Mouse (Mus musculus) left cerebral cortex, adult 2 months (tissue): ENCODE data around the gene Cpt1b. TPM values are rescaled to one million over a fixed set of nuclear protein-coding genes. Genes with fewer than 3 reads are reported as not detected.
A peak's percentile ranks its signal among the peaks of the same experiment; 100 is the strongest.

ENCODE experiments used
- DNase-seq, 2 experiments: peaks; one replicate each; pipeline ENCODE4 v3.0.0; 2021 to 2022; ENCODE audit warnings: low spot score in 2 of 2, mixed read lengths in 1 of 2; ENCODE audit errors: extremely low spot score in 1 of 2
- H3K27ac ChIP-seq: fragments of 200-600 bp; 2 replicates; pipeline ENCODE4 v1.8.1; 2022
- H3K4me3 ChIP-seq: fragments of 200-600 bp; 2 replicates; pipeline ENCODE4 v1.8.1; 2022
- CTCF ChIP-seq: fragments of 200-600 bp; IDR thresholded peaks from 2 replicates; pipeline ENCODE4 v1.8.1; 2022; ENCODE audit warnings: antibody characterized with exemption, mild to moderate bottlenecking, moderate library complexity
- intact Hi-C: fragments of 180-260 bp; cut with DNase I; formaldehyde crosslinking; loops from one replicate; pipeline ENCODE4 v1.15.1; 2025
- long read RNA-seq, 2 experiments: library from polyadenylated mRNA; stranded (forward); transcript quantifications; one replicate each; pipeline ENCODE4 v2.0.0; 2021; ENCODE audit warnings: borderline mapping rate in 2 of 2
- total RNA-seq, 2 experiments: library from RNA; stranded (reverse); gene quantifications; 2 replicates each; pipeline ENCODE4 v1.2.3; 2021

Gene Cpt1b
- 1 to 10 TPM; 2.3 to 3.0 TPM for total RNA-seq
- long read RNA-seq, experiment 1: 0 reads
- long read RNA-seq, experiment 2: 0 reads

- Histone ChIP-seq H3K4me3 (no peak within 1 kb of the TSS), H3K27ac (no peak within 1 kb of the TSS)
- no peak for TF ChIP-seq CTCF
- no peak for DNase-seq
- intact Hi-C loops: no loop called here
Measured at GRCm38 (mm10) chr15:89425711-89426121, at the start of gene Cpt1b. Cpt1b (minus strand) TSS chr15:89425863.

- peak overlapping the region; percentile 56 for H3K4me3 ChIP-seq
- intact Hi-C loops: no loop called here
- DNase-seq: no peak
- no peak overlapping the region; the same call in 1 of the 2 replicates for H3K27ac ChIP-seq
- TF ChIP-seq CTCF: no peak
Measured at GRCm38 (mm10) chr15:89475293-89475600, 49.6 kb upstream of the Cpt1b start.

GRCm38 (mm10) chr15:89474596-89475292 lies 49.1 kb upstream of the Cpt1b start:
- intact Hi-C loops: no loop called here
- no peak for TF ChIP-seq CTCF
- no peak for DNase-seq
- Histone ChIP-seq H3K27ac (no peak overlapping the region), H3K4me3 (no peak overlapping the region; the same call in 1 of the 2 replicates)

GRCm38 (mm10) chr15:89473921-89474320 lies 48.3 kb upstream of the Cpt1b start:
- intact Hi-C loops: no loop called here
- DNase-seq: no peak
- TF ChIP-seq CTCF: no peak
- no peak overlapping the region for H3K4me3 ChIP-seq
- no peak overlapping the region for H3K27ac ChIP-seq

- DNase-seq: no peak
- H3K4me3 ChIP-seq: no peak overlapping the region
- no peak overlapping the region for H3K27ac ChIP-seq
- intact Hi-C loops: no loop called here
- no peak for TF ChIP-seq CTCF
Measured at GRCm38 (mm10) chr15:89473370-89473769, 47.7 kb upstream of the Cpt1b start.

- Histone ChIP-seq H3K27ac (no peak overlapping the region), H3K4me3 (no peak overlapping the region)
- intact Hi-C loops: no loop called here
- no peak for TF ChIP-seq CTCF
- no peak for DNase-seq
Measured at GRCm38 (mm10) chr15:89471476-89471875, 45.8 kb upstream of the Cpt1b start.

- intact Hi-C loops: loop anchor here (5.0 kb wide), 2 partner anchors 59 to 96 kb away; partner anchors contain the start of gene Sco2
Measured at GRCm38 (mm10) chr15:89468577-89468976, 42.9 kb upstream of the Cpt1b start.

GRCm38 (mm10) chr15:89465052-89465451 lies 39.4 kb upstream of the Cpt1b start:
- no peak for TF ChIP-seq CTCF
- H3K27ac ChIP-seq: no peak overlapping the region
- intact Hi-C loops: loop anchor here (5.0 kb wide), 2 partner anchors 62 to 93 kb away; partner anchors contain the start of gene Sco2
- DNase-seq: no peak
- no peak overlapping the region for H3K4me3 ChIP-seq

More at GRCm38 (mm10) chr15:89468577-89468976, 42.9 kb upstream of the Cpt1b start:
- H3K4me3 ChIP-seq: no peak overlapping the region
- no peak for DNase-seq
- no peak overlapping the region for H3K27ac ChIP-seq
- TF ChIP-seq CTCF: peak; percentile 77

- DNase-seq: no peak
- Histone ChIP-seq H3K27ac (no peak overlapping the region), H3K4me3 (no peak overlapping the region)
- intact Hi-C loops: no loop called here
- TF ChIP-seq CTCF: peak; percentile 34
Measured at GRCm38 (mm10) chr15:89463334-89464235, 37.9 kb upstream of the Cpt1b start.

GRCm38 (mm10) chr15:89462176-89462575 lies 36.5 kb upstream of the Cpt1b start:
- TF ChIP-seq CTCF: no peak
- H3K27ac ChIP-seq: no peak overlapping the region
- no peak for DNase-seq
- intact Hi-C loops: no loop called here
- no peak overlapping the region for H3K4me3 ChIP-seq

GRCm38 (mm10) chr15:89461321-89461720 lies 35.7 kb upstream of the Cpt1b start:
- no peak for TF ChIP-seq CTCF
- intact Hi-C loops: no loop called here
- DNase-seq: no peak
- H3K27ac ChIP-seq: no peak overlapping the region
- H3K4me3 ChIP-seq: no peak overlapping the region

GRCm38 (mm10) chr15:89460298-89460697 lies 34.6 kb upstream of the Cpt1b start:
- intact Hi-C loops: no loop called here
- no peak overlapping the region for H3K4me3 ChIP-seq
- no peak for TF ChIP-seq CTCF
- no peak overlapping the region for H3K27ac ChIP-seq
- no peak for DNase-seq
